Mouse (Mus musculus) lung, embryonic 14.5 days (tissue): ENCODE measurements around the gene Tmem125. TPM values are rescaled to one million over a fixed set of nuclear protein-coding genes. Genes with fewer than 3 reads are reported as not detected.

Experiments used
- ATAC-seq: fragments of 200-750 bp; cut with Nextera tagmentation; 2 replicates; pipeline ENCODE4 v1.8.0; 2017; ENCODE audit warnings: mild to moderate bottlenecking, moderate TSS enrichment, moderate library complexity; ENCODE audit not compliant: insufficient read depth
- DNase-seq: peaks from one replicate; pipeline ENCODE4 v3.0.0-alpha.2; 2015
- H3K27ac ChIP-seq: fragments of 300-500 bp; sonication (generic); 2 replicates; pipeline ENCODE4 v1.5.1; 2014; ENCODE audit warnings: low read depth, mild to moderate bottlenecking, moderate library complexity
- H3K27me3 ChIP-seq: fragments of 300-500 bp; sonication (generic); 2 replicates; pipeline ENCODE4 v1.6.1; 2014; ENCODE audit warnings: low read length, control low read depth; ENCODE audit not compliant: insufficient read depth
- H3K36me3 ChIP-seq: fragments of 300-500 bp; sonication (generic); 2 replicates; pipeline ENCODE4 v1.6.1; 2014; ENCODE audit warnings: control low read depth; ENCODE audit not compliant: insufficient read depth
- H3K4me1 ChIP-seq: fragments of 300-500 bp; sonication (generic); 2 replicates; pipeline ENCODE4 v1.6.1; 2014; ENCODE audit warnings: antibody characterized with exemption, control low read depth; ENCODE audit not compliant: insufficient read depth
- H3K4me2 ChIP-seq: fragments of 300-500 bp; sonication (generic); 2 replicates; pipeline ENCODE4 v1.6.1; 2014; ENCODE audit warnings: mild to moderate bottlenecking
- H3K4me3 ChIP-seq: fragments of 300-500 bp; sonication (generic); 2 replicates; pipeline ENCODE4 v1.5.1; 2014; ENCODE audit warnings: low read depth, low read length
- H3K9ac ChIP-seq: fragments of 300-500 bp; sonication (generic); 2 replicates; pipeline ENCODE4 v1.6.1; 2014
- H3K9me3 ChIP-seq: fragments of 300-500 bp; sonication (generic); 2 replicates; pipeline ENCODE4 v1.6.1; 2016; ENCODE audit warnings: low read depth, low read length, control low read depth
- CTCF ChIP-seq: IDR thresholded peaks from 2 replicates; pipeline ENCODE4 v1.5.1; 2016; ENCODE audit warnings: antibody characterized with exemption, low read depth
- WGBS: fragments of 180-500 bp; shearing (Covaris S2); extraction: QIAGEN DNeasy Blood & Tissue Kit; methylation state at CpG from one replicate; pipeline ENCODE4 v1.1.7; 2014; 5-methylcytosine and 5-hydroxymethylcytosine counted together
- polyA plus RNA-seq: library from polyadenylated mRNA; unstranded; fragments of >200 nt; fragmentation: Nextera tagmentation; extraction: Ambion mirVana; gene quantifications from 2 replicates; pipeline ENCODE4 v1.2.1, GENCODE M21; 2014

Gene Tmem125
- polyA plus RNA-seq, 1 experiment from 2014 or later: 3.6 TPM

DNA sequence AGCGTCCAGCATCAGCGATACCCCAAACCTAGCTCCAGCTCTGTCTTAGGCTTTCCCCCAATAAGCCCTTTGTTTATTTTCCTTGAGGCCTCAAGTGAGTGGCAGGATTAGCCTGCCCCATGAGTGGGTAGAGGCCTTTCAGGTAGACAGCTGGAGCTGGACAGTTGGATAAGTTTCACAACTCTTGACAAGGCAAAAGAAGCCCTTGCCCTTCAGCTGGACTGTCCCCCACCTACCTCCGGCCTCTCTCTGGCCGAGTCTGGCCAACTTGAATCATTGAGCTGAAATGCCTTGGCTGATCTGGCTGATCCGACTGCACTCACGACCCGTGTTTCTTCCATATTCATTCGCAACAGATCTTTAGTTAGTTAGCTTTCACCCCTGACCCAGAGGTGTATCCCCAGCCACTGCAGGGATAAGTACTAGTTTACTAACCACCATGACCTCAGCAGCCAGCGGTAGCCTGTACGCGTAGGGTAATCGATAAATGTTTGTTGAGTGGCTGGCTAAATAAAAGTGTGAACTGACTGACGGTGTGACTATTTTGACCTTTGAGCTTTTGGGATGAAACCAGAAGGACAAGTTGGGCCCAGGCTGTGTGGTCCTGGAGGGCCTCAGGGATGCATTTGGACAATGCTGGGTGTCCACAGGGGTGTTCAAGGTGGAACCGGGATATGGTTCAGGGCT lies 740 bp upstream of the Tmem125 start:
- no peaks in the 10 kb centered on the region for H3K4me1 ChIP-seq
- 0 out of 2 replicates have a peak overlapping the region, but pooled peaks have one; percentile 14 for H3K9ac ChIP-seq
- H3K4me3 ChIP-seq: peak overlapping the region; percentile 33
- 42% methylated on average over 14 of the region's 14 CpGs for WGBS
- no peaks in the 10 kb centered on the region for H3K27me3 ChIP-seq
- DNase-seq (no peak), ATAC-seq (0 out of 2 replicates have a peak, but pooled peaks have one; percentile 10)
- no peak for TF ChIP-seq CTCF
- H3K36me3 ChIP-seq: no peaks in the 10 kb centered on the region
- peak overlapping the region; percentile 61 for H3K4me2 ChIP-seq
- no peaks in the 10 kb centered on the region for H3K9me3 ChIP-seq
- peak overlapping the region; percentile 86 for H3K27ac ChIP-seq

DNA sequence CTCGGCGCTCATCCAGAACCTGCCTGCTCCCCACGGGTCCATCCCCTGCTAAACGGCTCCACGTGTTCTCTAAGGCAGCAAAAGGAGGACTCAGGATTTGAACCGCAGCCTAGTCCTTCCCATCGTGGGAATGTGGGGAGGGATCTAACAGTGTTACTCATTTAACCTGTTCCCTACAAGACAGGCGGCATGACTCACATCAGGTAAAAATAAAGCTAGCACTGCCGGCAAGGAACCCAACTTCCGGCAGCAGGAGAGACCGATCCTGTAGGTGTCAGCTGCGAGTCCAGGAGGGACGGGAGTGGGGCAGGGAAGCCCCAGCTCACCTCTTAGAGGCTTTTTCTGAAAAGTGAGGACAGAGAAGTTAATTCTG lies 700 bp downstream of the Tmem125 start:
- peak; percentile 43 for DNase-seq
- no peaks in the 10 kb centered on the region for H3K36me3 ChIP-seq

DNA sequence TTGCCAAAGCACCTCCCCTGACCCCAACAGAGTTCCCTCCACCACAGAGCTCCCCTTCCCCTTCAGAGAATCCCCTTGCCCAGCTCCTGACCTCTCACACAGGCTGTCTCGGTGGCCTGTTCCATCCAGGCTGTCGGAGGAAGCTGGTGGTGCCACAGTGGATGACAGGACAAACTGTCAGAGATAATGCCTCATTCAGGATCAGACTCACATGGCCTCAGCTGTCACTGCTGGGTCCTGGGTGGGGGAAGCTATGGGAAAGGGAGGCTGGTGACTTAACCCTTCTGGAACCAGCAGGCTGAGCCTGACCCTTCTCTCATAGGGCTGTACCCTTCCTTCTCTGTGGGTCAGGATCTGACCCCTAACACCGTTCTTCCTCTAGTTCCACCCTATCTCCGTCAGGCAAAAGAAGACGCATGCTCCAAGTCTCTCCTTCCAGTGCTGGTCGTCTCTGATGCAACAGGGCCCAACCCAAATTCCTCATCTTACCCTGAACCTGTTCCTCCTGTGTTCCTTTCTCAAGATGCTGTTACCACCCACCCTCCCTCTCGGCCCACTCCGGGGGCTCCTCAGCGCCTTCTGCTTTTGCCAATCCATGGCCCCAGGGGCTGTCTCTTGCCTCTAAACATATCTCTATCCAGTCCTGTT lies 1.2 kb downstream of the Tmem125 start:
- Histone ChIP-seq H3K36me3 (no peaks in the 10 kb centered on the region), H3K27ac (peak overlapping the region; percentile 86; the same call in 1 of the 2 replicates), H3K9me3 (no peaks in the 10 kb centered on the region), H3K27me3 (no peaks in the 10 kb centered on the region), H3K4me3 (peak overlapping the region; percentile 33), H3K4me2 (peak overlapping the region; percentile 61), H3K9ac (peak overlapping the region; percentile 17; the same call in 1 of the 2 replicates), H3K4me1 (no peaks in the 10 kb centered on the region)
- 39% methylated on average over 9 of the region's 9 CpGs for WGBS
- DNase-seq: no peak
- no peak for ATAC-seq
- TF ChIP-seq CTCF: no peak

More for the DNA sequence above, 700 bp downstream of the Tmem125 start:
- H3K4me3 ChIP-seq: peak overlapping the region; percentile 33
- no peaks in the 10 kb centered on the region for H3K4me1 ChIP-seq
- no peak for TF ChIP-seq CTCF
- peak overlapping the region; percentile 61 for H3K4me2 ChIP-seq
- H3K9me3 ChIP-seq: no peaks in the 10 kb centered on the region
- peak; percentile 30; the same call in 1 of the 2 replicates for ATAC-seq
- 11% methylated on average over 13 of the region's 13 CpGs for WGBS
- H3K27ac ChIP-seq: peak overlapping the region; percentile 86
- H3K27me3 ChIP-seq: no peaks in the 10 kb centered on the region
- peak overlapping the region; percentile 17; the same call in 1 of the 2 replicates for H3K9ac ChIP-seq

DNA sequence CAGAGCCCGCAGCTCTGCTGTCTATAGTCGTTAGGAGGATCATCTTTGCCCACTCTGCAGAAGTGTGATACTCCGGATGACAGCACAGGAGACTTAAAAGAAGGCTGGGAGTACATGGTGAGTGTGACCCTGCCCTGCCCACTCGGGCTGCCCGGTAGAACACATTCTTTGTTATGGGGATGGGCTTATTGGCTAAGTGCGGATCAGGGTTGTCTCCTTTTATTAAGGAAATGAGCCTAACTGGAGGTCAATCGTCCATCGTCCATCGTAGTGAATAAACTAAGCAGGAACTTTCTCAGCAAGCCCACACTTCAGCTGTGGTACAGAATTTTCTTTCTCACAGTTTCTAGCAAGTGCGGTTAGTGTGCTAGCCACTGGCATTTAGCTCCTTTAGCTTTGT lies 3.9 kb downstream of the Tmem125 start:
- WGBS: 33% methylated on average over 10 of the region's 10 CpGs
- DNase-seq: no peak
- H3K9ac ChIP-seq: no peak overlapping the region

DNA sequence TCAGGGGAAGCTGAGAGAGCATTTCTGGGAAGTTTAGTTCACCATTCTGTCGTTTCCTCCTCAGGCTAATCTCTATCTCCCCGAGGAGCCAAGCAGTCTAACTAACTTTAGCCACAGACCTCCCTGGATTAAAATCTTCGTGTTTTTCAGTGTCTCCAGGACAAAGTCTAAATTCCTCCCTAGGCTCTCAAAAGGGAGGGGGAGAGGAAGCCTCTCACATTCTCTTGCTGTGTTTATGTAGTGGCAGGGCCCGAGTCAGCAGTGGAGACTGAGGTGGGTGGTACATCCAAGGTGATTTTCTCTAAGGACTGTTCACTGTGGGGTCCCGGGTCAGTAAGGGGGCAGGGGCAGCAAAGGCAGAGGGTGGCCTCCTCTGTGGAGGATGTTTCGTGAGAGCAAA lies 6.0 kb downstream of the Tmem125 start:
- WGBS: 26% methylated on average over 6 of the region's 6 CpGs
- ATAC-seq: no peak
- no peak for DNase-seq
- Histone ChIP-seq H3K4me3 (no peak overlapping the region), H3K27me3 (no peaks in the 10 kb centered on the region), H3K4me2 (no peak overlapping the region), H3K36me3 (no peaks in the 10 kb centered on the region), H3K4me1 (no peaks in the 10 kb centered on the region), H3K9ac (no peak overlapping the region), H3K9me3 (no peaks in the 10 kb centered on the region), H3K27ac (no peak overlapping the region)
- TF ChIP-seq CTCF: no peak

More for the DNA sequence above, 3.9 kb downstream of the Tmem125 start:
- no peaks in the 10 kb centered on the region for H3K4me1 ChIP-seq
- no peaks in the 10 kb centered on the region for H3K27me3 ChIP-seq
- H3K27ac ChIP-seq: no peak overlapping the region
- TF ChIP-seq CTCF: no peak
- H3K36me3 ChIP-seq: no peaks in the 10 kb centered on the region
- no peak overlapping the region for H3K4me2 ChIP-seq
- no peaks in the 10 kb centered on the region for H3K9me3 ChIP-seq
- no peak overlapping the region for H3K4me3 ChIP-seq
- no peak for ATAC-seq

DNA sequence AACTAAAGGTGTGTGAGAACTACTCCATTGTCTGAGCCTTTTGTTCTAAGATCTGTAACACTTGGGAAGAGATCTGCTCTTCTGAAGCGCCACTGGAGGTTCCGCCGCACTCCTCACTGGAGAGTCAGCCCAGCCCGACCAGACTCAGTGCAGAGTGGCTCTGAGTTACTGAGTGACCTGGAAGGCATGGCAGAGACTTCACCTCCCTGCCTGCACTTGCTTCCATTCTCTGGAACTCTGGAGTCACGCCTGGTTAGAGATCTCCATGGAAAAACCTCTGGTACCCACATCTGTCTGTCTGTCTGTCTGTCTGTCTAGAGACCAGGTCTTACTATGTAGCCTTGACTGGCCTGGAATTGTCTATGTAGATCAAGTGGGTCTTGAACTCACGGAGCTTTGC lies 8.2 kb downstream of the Tmem125 start:
- Histone ChIP-seq H3K9me3 (no peaks in the 10 kb centered on the region), H3K36me3 (no peaks in the 10 kb centered on the region), H3K9ac (no peak overlapping the region), H3K4me3 (no peak overlapping the region), H3K27ac (no peak overlapping the region), H3K4me2 (no peak overlapping the region), H3K4me1 (no peaks in the 10 kb centered on the region), H3K27me3 (no peaks in the 10 kb centered on the region)
- ATAC-seq (no peak), DNase-seq (no peak)
- WGBS: 81% methylated on average over 6 of the region's 6 CpGs
- TF ChIP-seq CTCF: no peak

DNA sequence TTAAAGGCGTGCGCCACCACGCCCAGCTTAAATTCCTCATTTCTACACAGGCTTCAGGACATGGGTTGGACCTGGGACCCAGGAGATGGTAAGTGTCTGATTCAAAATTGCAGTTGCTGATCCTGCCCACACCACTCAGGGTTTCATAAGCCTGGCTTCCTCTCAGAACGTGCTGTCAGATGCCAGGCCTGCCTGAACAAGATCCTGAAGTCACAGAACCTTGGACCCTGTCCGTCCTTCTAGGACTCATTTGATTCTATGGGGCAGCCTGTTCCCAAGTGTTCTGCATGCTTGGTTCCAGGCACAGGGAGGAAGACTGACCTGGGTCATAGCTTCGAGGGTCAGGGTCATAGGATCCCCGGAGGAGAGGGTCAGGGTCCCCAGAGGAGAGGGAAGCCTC lies 10.2 kb downstream of the Tmem125 start:
- Histone ChIP-seq H3K9me3 (no peaks in the 10 kb centered on the region), H3K4me1 (no peaks in the 10 kb centered on the region), H3K27me3 (no peaks in the 10 kb centered on the region), H3K36me3 (no peaks in the 10 kb centered on the region), H3K4me2 (no peak overlapping the region), H3K27ac (no peak overlapping the region), H3K9ac (no peak overlapping the region), H3K4me3 (no peak overlapping the region)
- ATAC-seq (no peak), DNase-seq (no peak)
- TF ChIP-seq CTCF: no peak
- WGBS: 80% methylated on average over 7 of the region's 7 CpGs
